Mouse (Mus musculus): ENCODE data around the gene Rgs7bp. TPM values are rescaled to one million over a fixed set of nuclear protein-coding genes. Genes with fewer than 3 reads are reported as not detected.

The Rgs7bp gene
- total and polyA plus RNA-seq, 3 experiments: not detected

GRCm38 (mm10) chr13:105066890-105067845 lies 12.4 kb upstream of the Rgs7bp start:
- peaks cover 0 to 3% of the 10 kb centered on the region in 2 experiments; a peak in 2 of 4 replicates for H3K36me3 ChIP-seq (ENCODE audit: control insufficient read depth in 1 of 2, insufficient read depth in 2 of 2, low read length in 2 of 2)
- DNase-seq (ENCODE audit: low read depth, low spot score): peak; percentile 65

GRCm38 (mm10) chr13:105066119-105066518 lies 11.4 kb upstream of the Rgs7bp start:
- H3K27ac ChIP-seq (ENCODE audit: control insufficient read depth, low read depth, low read length): no peak overlapping the region
- peak; percentile 26 for DNase-seq (ENCODE audit: low read depth, low spot score)
- no peak overlapping the region for H3K9ac ChIP-seq (ENCODE audit: control insufficient read depth, low read depth, low read length, poor library complexity, severe bottlenecking)
- H3K4me1 ChIP-seq (ENCODE audit: control insufficient read depth in 1 of 2, insufficient read depth in 2 of 2, low read length in 2 of 2): peaks cover 0 to 6% of the 10 kb centered on the region in 2 experiments; a peak in 1 of 4 replicates
- H3K36me3 ChIP-seq (ENCODE audit: control insufficient read depth in 1 of 2, insufficient read depth in 2 of 2, low read length in 2 of 2): peaks cover 0 to 3% of the 10 kb centered on the region in 2 experiments; a peak in 2 of 4 replicates
- no peaks in the 10 kb centered on the region for H3K79me2 ChIP-seq (ENCODE audit: control insufficient read depth, insufficient read depth, low read length, poor library complexity)
- no peak overlapping the region for H3K4me3 ChIP-seq (ENCODE audit: control insufficient read depth in 1 of 2, insufficient read depth in 1 of 2, low read depth in 2 of 2, low read length in 2 of 2)
- H3K9me3 ChIP-seq (replicated peaks; ENCODE audit: insufficient read depth, low read length): no peaks in the 10 kb centered on the region
- TF ChIP-seq ZNF384 (IDR thresholded peaks at IDR 0.05; ENCODE audit: low read depth, low read length) (peak; percentile 71), TAL1 (IDR thresholded peaks at IDR 0.05; ENCODE audit: low read length) (no peak), TBP (IDR thresholded peaks at IDR 0.05; ENCODE audit: low read depth, low read length) (no peak)
- H3K27me3 ChIP-seq (ENCODE audit: control insufficient read depth in 1 of 2, insufficient read depth in 2 of 2, low read length in 2 of 2): no peaks in the 10 kb centered on the region; a peak in 1 of 4 replicates

More at GRCm38 (mm10) chr13:105066890-105067845, 12.4 kb upstream of the Rgs7bp start:
- Histone ChIP-seq H3K9ac (ENCODE audit: control insufficient read depth, low read depth, low read length, poor library complexity, severe bottlenecking) (no peak overlapping the region), H3K27ac (ENCODE audit: control insufficient read depth, low read depth, low read length) (no peak overlapping the region), H3K27me3 (ENCODE audit: control insufficient read depth in 1 of 2, insufficient read depth in 2 of 2, low read length in 2 of 2) (no peaks in the 10 kb centered on the region; a peak in 1 of 4 replicates), H3K79me2 (ENCODE audit: control insufficient read depth, insufficient read depth, low read length, poor library complexity) (no peaks in the 10 kb centered on the region), H3K4me1 (ENCODE audit: control insufficient read depth in 1 of 2, insufficient read depth in 2 of 2, low read length in 2 of 2) (peaks cover 0 to 6% of the 10 kb centered on the region in 2 experiments; a peak in 1 of 4 replicates), H3K4me3 (ENCODE audit: control insufficient read depth in 1 of 2, insufficient read depth in 1 of 2, low read depth in 2 of 2, low read length in 2 of 2) (no peak overlapping the region), H3K9me3 (replicated peaks; ENCODE audit: insufficient read depth, low read length) (no peaks in the 10 kb centered on the region)
- TF ChIP-seq CTCF (IDR thresholded peaks at IDR 0.05 in 2 of 3, conservative IDR thresholded peaks at IDR 0.05 in 1 of 3; ENCODE audit: control insufficient read depth in 1 of 3, insufficient read depth in 1 of 3, low read depth in 2 of 3, low read length in 3 of 3, poor library complexity in 1 of 3, severe bottlenecking in 1 of 3) (0 out of 6 replicates have a peak, but pooled peaks of 1 of the 3 experiments have one; percentile 4), ZC3H11A (IDR thresholded peaks at IDR 0.05; ENCODE audit: low read depth, low read length) (no peak), TBP (IDR thresholded peaks at IDR 0.05; ENCODE audit: low read depth, low read length) (no peak), EP300 (IDR thresholded peaks at IDR 0.05; ENCODE audit: low read depth in 1 of 2, low read length in 2 of 2) (no peak)

- no peaks in the 10 kb centered on the region for H3K79me2 ChIP-seq (ENCODE audit: control insufficient read depth, insufficient read depth, low read length, poor library complexity)
- H3K9ac ChIP-seq (ENCODE audit: control insufficient read depth, low read depth, low read length, poor library complexity, severe bottlenecking): no peak overlapping the region
- H3K9me3 ChIP-seq (replicated peaks; ENCODE audit: insufficient read depth, low read length): no peaks in the 10 kb centered on the region
- no peak overlapping the region for H3K27ac ChIP-seq (ENCODE audit: control insufficient read depth, low read depth, low read length)
- H3K4me1 ChIP-seq (ENCODE audit: control insufficient read depth in 1 of 2, insufficient read depth in 2 of 2, low read length in 2 of 2): no peaks in the 10 kb centered on the region
- no peak for DNase-seq (ENCODE audit: low read depth, low spot score)
- TF ChIP-seq GATA1 (IDR thresholded peaks at IDR 0.05; ENCODE audit: low read depth, low read length) (no peak), USF2 (IDR thresholded peaks at IDR 0.05; ENCODE audit: borderline replicate concordance in 1 of 2, insufficient read depth in 1 of 2, low read depth in 1 of 2, low read length in 2 of 2) (no peak)
- no peak overlapping the region for H3K4me3 ChIP-seq (ENCODE audit: control insufficient read depth in 1 of 2, insufficient read depth in 1 of 2, low read depth in 2 of 2, low read length in 2 of 2)
- H3K36me3 ChIP-seq (ENCODE audit: control insufficient read depth in 1 of 2, insufficient read depth in 2 of 2, low read length in 2 of 2): no peaks in the 10 kb centered on the region
- no peaks in the 10 kb centered on the region for H3K27me3 ChIP-seq (ENCODE audit: control insufficient read depth in 1 of 2, insufficient read depth in 2 of 2, low read length in 2 of 2)
These were observed 644 bp upstream of the Rgs7bp start for GRCm38 (mm10) chr13:105055374-105055773.

All from MEL (cell line).